Mouse (Mus musculus): ENCODE measurements at regions not wholly inside any gene's neighbourhood (a gene's known extent, or its start where the extent isn't known, plus 50 kb on each side); places are given as distances from the start of the nearest gene placed in this dataset.
A peak's percentile ranks its signal among the peaks of the same experiment; 100 is the strongest.

- intact Hi-C loops (cut with DNase I): loop anchor here (10.0 kb wide), 1 partner anchor 239 kb away; no protein-coding TSS in a partner anchor
Observed at GRCm38 (mm10) chr10:99573997-99574396, 185.5 kb downstream of the Csl start.

GRCm38 (mm10) chr10:99575294-99575693 is 184.2 kb downstream of the Csl start:
- intact Hi-C loops (cut with DNase I): loop anchor here (5.0 to 10.0 kb wide), 2 partner anchors 240 to 468 kb away; partner anchors contain the start of genes Galnt4 and Poc1b
- 96% methylated on average over 7 of the region's 7 CpGs for WGBS

More at GRCm38 (mm10) chr10:99573997-99574396, 185.5 kb downstream of the Csl start:
- Histone ChIP-seq H3K27ac (no peak overlapping the region), H3K36me3 (ENCODE audit: control insufficient read depth, insufficient read depth, low read length) (no peaks in the 10 kb centered on the region), H3K4me1 (ENCODE audit: control insufficient read depth, insufficient read depth, low read length) (peaks cover 2% of the 10 kb centered on the region), H3K27me3 (ENCODE audit: control insufficient read depth, insufficient read depth, low read length) (no peaks in the 10 kb centered on the region), H3K79me2 (replicated peaks; ENCODE audit: control insufficient read depth, insufficient read depth, low read length) (no peaks in the 10 kb centered on the region), H3K4me3 (no peak overlapping the region), H3K9ac (ENCODE audit: low read depth, low read length) (no peak overlapping the region)
- no peak for DNase-seq
- TF ChIP-seq POLR2A (IDR thresholded peaks at IDR 0.05; ENCODE audit: insufficient read depth, low read depth, low read length) (no peak), CTCF (IDR thresholded peaks at IDR 0.05) (no peak), EP300 (IDR thresholded peaks at IDR 0.05; ENCODE audit: insufficient read depth, low read depth, low read length) (no peak)
- WGBS: 73% methylated on average over 14 of the region's 14 CpGs

DNA sequence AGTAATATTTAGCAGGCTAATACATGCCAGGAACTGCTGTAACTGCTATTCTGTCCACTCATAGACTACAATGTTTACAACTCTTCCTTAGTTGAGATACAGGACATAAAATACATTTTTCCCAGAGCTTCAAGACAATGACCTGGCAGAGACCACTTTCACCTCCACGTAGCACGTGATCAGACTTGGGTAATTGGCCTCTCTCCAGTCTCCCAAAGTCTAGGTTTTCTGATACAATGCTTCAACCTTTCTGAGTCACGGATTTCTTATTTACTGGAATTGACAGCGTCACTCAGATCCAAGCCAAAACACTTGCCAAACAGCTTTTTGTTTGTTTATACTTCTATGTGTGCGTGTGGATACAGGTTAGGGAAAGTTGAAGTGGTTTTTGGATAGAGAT is 183.2 kb downstream of the Csl start:
- no peak for TF ChIP-seq POLR2A (IDR thresholded peaks at IDR 0.05; ENCODE audit: insufficient read depth, low read depth, low read length)
- TF ChIP-seq EP300 (IDR thresholded peaks at IDR 0.05; ENCODE audit: insufficient read depth, low read depth, low read length): no peak

More at GRCm38 (mm10) chr10:99575294-99575693, 184.2 kb downstream of the Csl start:
- Histone ChIP-seq H3K27me3 (ENCODE audit: control insufficient read depth, insufficient read depth, low read length) (no peaks in the 10 kb centered on the region), H3K36me3 (ENCODE audit: control insufficient read depth, insufficient read depth, low read length) (no peaks in the 10 kb centered on the region), H3K4me1 (ENCODE audit: control insufficient read depth, insufficient read depth, low read length) (no peaks in the 10 kb centered on the region; the same call in 1 of the 2 replicates), H3K9ac (ENCODE audit: low read depth, low read length) (no peak overlapping the region), H3K79me2 (replicated peaks; ENCODE audit: control insufficient read depth, insufficient read depth, low read length) (no peaks in the 10 kb centered on the region), H3K27ac (no peak overlapping the region), H3K4me3 (no peak overlapping the region)
- TF ChIP-seq EP300 (IDR thresholded peaks at IDR 0.05; ENCODE audit: insufficient read depth, low read depth, low read length) (no peak), CTCF (IDR thresholded peaks at IDR 0.05) (no peak), POLR2A (IDR thresholded peaks at IDR 0.05; ENCODE audit: insufficient read depth, low read depth, low read length) (no peak)
- DNase-seq: no peak

DNA sequence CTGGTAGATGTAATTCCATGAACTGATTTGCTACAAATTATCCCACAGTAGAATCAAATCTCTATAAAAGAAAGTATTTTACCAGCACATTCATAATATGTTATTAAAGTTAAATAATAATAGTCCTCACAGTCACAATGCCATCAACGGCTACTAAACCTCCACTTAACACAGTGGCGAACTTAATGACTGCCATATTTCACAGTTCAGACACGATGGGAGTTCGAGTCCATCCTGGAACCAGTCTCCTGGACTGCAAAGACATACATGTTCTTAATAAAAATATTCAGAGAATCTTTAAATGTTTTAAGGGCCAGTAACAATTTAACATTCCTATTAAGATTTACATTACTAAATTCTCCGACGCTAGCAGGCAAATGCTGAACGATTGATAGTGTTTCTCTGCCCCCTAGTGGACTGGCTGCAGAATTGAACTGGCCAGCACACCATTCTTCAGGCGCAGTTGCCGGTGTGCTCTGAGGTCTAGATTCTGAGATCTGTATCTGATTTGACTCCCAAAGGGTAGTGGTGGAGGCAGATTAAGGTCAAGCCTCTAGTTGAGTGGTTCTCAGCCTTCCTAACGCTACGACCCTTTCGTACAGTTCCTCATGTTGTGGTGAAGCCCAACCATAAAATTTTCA is 182.3 kb downstream of the Csl start:
- peak; percentile 95 for TF ChIP-seq EP300 (IDR thresholded peaks at IDR 0.05; ENCODE audit: insufficient read depth, low read depth, low read length)
- TF ChIP-seq CTCF (IDR thresholded peaks at IDR 0.05): peak; percentile 96
- TF ChIP-seq POLR2A (IDR thresholded peaks at IDR 0.05; ENCODE audit: insufficient read depth, low read depth, low read length): no peak
- H3K4me1 ChIP-seq (ENCODE audit: control insufficient read depth, insufficient read depth, low read length): no peaks in the 10 kb centered on the region; the same call in 1 of the 2 replicates
- no peak overlapping the region for H3K9ac ChIP-seq (ENCODE audit: low read depth, low read length)
- no peak overlapping the region for H3K4me3 ChIP-seq
- no peaks in the 10 kb centered on the region for H3K79me2 ChIP-seq (replicated peaks; ENCODE audit: control insufficient read depth, insufficient read depth, low read length)
- intact Hi-C loops (cut with DNase I): loop anchor here (1.0 to 10.0 kb wide), 6 partner anchors 38 to 470 kb away; partner anchors contain the start of genes Dusp6, Galnt4 and Poc1b
- no peak overlapping the region for H3K27ac ChIP-seq
- DNase-seq: peak; percentile 33 to 46
- no peaks in the 10 kb centered on the region for H3K27me3 ChIP-seq (ENCODE audit: control insufficient read depth, insufficient read depth, low read length)
- WGBS: 22% methylated on average over 12 of the region's 12 CpGs
- H3K36me3 ChIP-seq (ENCODE audit: control insufficient read depth, insufficient read depth, low read length): no peaks in the 10 kb centered on the region

More for the DNA sequence above, 183.2 kb downstream of the Csl start:
- Histone ChIP-seq H3K36me3 (ENCODE audit: control insufficient read depth, insufficient read depth, low read length) (no peaks in the 10 kb centered on the region), H3K4me1 (ENCODE audit: control insufficient read depth, insufficient read depth, low read length) (no peaks in the 10 kb centered on the region; the same call in 1 of the 2 replicates), H3K27me3 (ENCODE audit: control insufficient read depth, insufficient read depth, low read length) (no peaks in the 10 kb centered on the region), H3K27ac (no peak overlapping the region), H3K79me2 (replicated peaks; ENCODE audit: control insufficient read depth, insufficient read depth, low read length) (no peaks in the 10 kb centered on the region), H3K9ac (ENCODE audit: low read depth, low read length) (no peak overlapping the region), H3K4me3 (no peak overlapping the region)
- WGBS: 48% methylated on average over 5 of the region's 5 CpGs
- no peak for DNase-seq
- intact Hi-C loops (cut with DNase I): loop anchor here (2.0 to 10.0 kb wide), 4 partner anchors 38 to 469 kb away; partner anchors contain the start of genes Dusp6, Galnt4 and Poc1b

DNA sequence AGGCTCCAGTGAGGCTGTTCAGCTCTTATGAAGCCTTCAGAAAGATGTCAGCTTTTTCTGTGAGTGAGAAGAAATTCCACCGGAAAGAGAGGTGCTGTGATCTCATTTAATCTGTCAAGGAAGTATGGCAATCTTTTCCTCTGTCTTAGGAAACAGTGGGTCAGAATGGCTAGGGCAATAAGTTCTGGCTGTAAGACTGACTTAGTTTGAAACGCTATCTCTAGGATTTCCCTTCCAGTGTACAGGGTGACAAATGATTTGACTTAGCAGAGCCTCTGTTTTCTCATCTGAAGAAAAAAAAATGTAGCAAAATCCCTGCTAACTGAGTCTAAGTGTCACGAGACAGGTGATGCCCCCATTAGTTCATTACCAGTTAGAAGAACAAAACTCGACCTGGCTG is 181.1 kb downstream of the Csl start:
- H3K9ac ChIP-seq (ENCODE audit: low read depth, low read length): no peak overlapping the region
- H3K27me3 ChIP-seq (ENCODE audit: control insufficient read depth, insufficient read depth, low read length): no peaks in the 10 kb centered on the region
- WGBS: 38% methylated on average over 4 of the region's 4 CpGs
- no peak overlapping the region for H3K4me3 ChIP-seq
- H3K36me3 ChIP-seq (ENCODE audit: control insufficient read depth, insufficient read depth, low read length): no peaks in the 10 kb centered on the region
- TF ChIP-seq CTCF (IDR thresholded peaks at IDR 0.05) (no peak), EP300 (IDR thresholded peaks at IDR 0.05; ENCODE audit: insufficient read depth, low read depth, low read length) (no peak), POLR2A (IDR thresholded peaks at IDR 0.05; ENCODE audit: insufficient read depth, low read depth, low read length) (no peak)
- DNase-seq: no peak
- intact Hi-C loops (cut with DNase I): loop anchor here (5.0 to 10.0 kb wide), 2 partner anchors 244 to 471 kb away; partner anchors contain the start of genes Galnt4 and Poc1b
- H3K4me1 ChIP-seq (ENCODE audit: control insufficient read depth, insufficient read depth, low read length): no peaks in the 10 kb centered on the region; the same call in 1 of the 2 replicates
- no peak overlapping the region for H3K27ac ChIP-seq
- H3K79me2 ChIP-seq (replicated peaks; ENCODE audit: control insufficient read depth, insufficient read depth, low read length): no peaks in the 10 kb centered on the region

DNA sequence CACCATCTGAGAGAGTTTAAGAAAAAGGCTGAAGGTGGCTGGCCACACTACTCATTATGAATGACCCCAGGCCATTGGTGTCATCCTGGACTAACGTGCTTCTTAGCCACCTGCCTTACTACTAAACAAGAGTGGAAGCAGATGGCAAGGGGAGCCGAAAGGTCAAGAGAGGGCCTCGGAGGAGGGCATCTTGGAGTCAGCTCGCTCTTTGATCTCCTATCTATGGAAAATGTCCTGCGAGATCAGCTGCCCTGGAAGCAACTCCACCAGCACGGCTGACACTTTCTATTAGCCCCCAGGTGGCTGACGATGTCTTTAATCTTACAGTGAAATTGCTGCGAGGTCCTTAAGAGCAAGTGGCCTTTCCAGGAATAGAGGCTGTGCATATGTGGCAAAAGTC is 179.3 kb downstream of the Csl start:
- intact Hi-C loops (cut with DNase I): no loop called here
- 62% methylated on average over 8 of the region's 8 CpGs for WGBS
- no peak overlapping the region for H3K4me3 ChIP-seq
- no peak overlapping the region for H3K27ac ChIP-seq
- TF ChIP-seq EP300 (IDR thresholded peaks at IDR 0.05; ENCODE audit: insufficient read depth, low read depth, low read length) (no peak), CTCF (IDR thresholded peaks at IDR 0.05) (no peak), POLR2A (IDR thresholded peaks at IDR 0.05; ENCODE audit: insufficient read depth, low read depth, low read length) (no peak)
- no peaks in the 10 kb centered on the region; the same call in 1 of the 2 replicates for H3K4me1 ChIP-seq (ENCODE audit: control insufficient read depth, insufficient read depth, low read length)
- H3K9ac ChIP-seq (ENCODE audit: low read depth, low read length): no peak overlapping the region
- no peaks in the 10 kb centered on the region for H3K79me2 ChIP-seq (replicated peaks; ENCODE audit: control insufficient read depth, insufficient read depth, low read length)
- no peaks in the 10 kb centered on the region for H3K36me3 ChIP-seq (ENCODE audit: control insufficient read depth, insufficient read depth, low read length)
- no peaks in the 10 kb centered on the region for H3K27me3 ChIP-seq (ENCODE audit: control insufficient read depth, insufficient read depth, low read length)
- no peak for DNase-seq
